ENCODE assay signal across 6 mouse cellular contexts in the genomic region with DNA sequence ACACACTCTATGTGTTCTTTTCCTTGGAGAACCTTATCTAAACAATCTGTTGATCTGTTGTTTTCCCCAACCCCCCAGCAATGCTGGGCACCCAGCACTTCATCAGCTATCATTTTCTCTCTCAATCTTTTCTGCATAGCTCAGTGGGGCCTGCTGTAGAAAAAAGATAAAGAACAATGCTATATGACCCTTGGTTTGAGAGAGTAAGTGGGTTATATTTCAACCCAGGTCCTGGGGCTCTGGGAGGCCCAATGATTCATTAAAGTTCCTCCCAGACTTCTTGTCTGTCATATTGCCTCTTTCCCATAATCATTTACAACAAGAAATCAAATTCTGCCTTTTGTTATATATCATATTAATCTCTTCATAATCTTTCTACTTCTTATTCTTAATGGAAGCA. TPM values are rescaled to one million over a fixed set of nuclear protein-coding genes. Genes with fewer than 3 reads are reported as not detected.
ATAC-seq lines count a peak whose summit lies in the region.
"Not testable (repeated sequence)": the region's sequence is repeated elsewhere in the genome, so short reads cannot be mapped to it uniquely, and the experiment has no call there.
"Had no signal": no experiment of that assay in that cellular context is flagged by ENCODE, and none has a peak within 500 bp of the region (broad histone marks: within the 10 kb centered on the region; RNA-seq: fewer than 3 reads in every experiment).

No protein-coding gene starts in this region.

- H3K36me3 ChIP-seq in intestine, embryonic 15.5 days; intestine, embryonic 16.5 days (ENCODE audit: control insufficient read depth, insufficient read depth, low read length): not testable (repeated sequence)

- not testable (repeated sequence) for H3K4me2 ChIP-seq in intestine, embryonic 15.5 days (replicated peaks); intestine, embryonic 16.5 days (ENCODE audit: low read depth, low read length)

- H3K27me3 ChIP-seq in intestine, embryonic 15.5 days (replicated peaks); intestine, embryonic 16.5 days (replicated peaks; ENCODE audit: control insufficient read depth, insufficient read depth, low read length): not testable (repeated sequence)

- H3K9ac ChIP-seq in intestine, embryonic 15.5 days; intestine, embryonic 16.5 days (ENCODE audit: low read depth, low read length): not testable (repeated sequence)

- H3K9me3 ChIP-seq in intestine, embryonic 15.5 days; intestine, embryonic 16.5 days (ENCODE audit: control insufficient read depth, low read length): not testable (repeated sequence)

- not testable (repeated sequence) for H3K27ac ChIP-seq in intestine, embryonic 15.5 days; intestine, embryonic 16.5 days (ENCODE audit: low read length)

- H3K4me3 ChIP-seq in intestine, embryonic 15.5 days (replicated peaks); intestine, embryonic 16.5 days (ENCODE audit: low read length): not testable (repeated sequence)

- H3K4me1 ChIP-seq in intestine, embryonic 15.5 days (replicated peaks); intestine, embryonic 16.5 days (ENCODE audit: control insufficient read depth, insufficient read depth, low read length): not testable (repeated sequence)

- peak; percentile 90 for ATAC-seq in intestine, embryonic 15.5 days
- ATAC-seq in intestine, embryonic 16.5 days = peak; percentile 88

RNA-seq across cellular contexts. Expression of a gene that starts 1.4 kb away (rescaled TPM):
- 0.36 and 0.40 TPM in 2 replicates for polyA plus RNA-seq in intestine, embryonic 15.5 days (2015; fragmentation: Nextera tagmentation; extraction: Ambion mirVana)
- polyA plus RNA-seq in intestine, embryonic 16.5 days (2015; fragmentation: Nextera tagmentation; extraction: Ambion mirVana) = 0.53 and 0.75 TPM in 2 replicates
- polyA plus RNA-seq: brain, embryonic 14.5 days; C2C12; cerebellum, adult 2 months; Patski had no signal

RNA-seq across cellular contexts. Expression of a gene that starts 59.8 kb away (rescaled TPM):
- polyA plus RNA-seq in intestine, embryonic 15.5 days (2015; fragmentation: Nextera tagmentation; extraction: Ambion mirVana) = 63.2 and 66.0 TPM in 2 replicates
- 93.5 and 105 TPM in 2 replicates for polyA plus RNA-seq in intestine, embryonic 16.5 days (2015; fragmentation: Nextera tagmentation; extraction: Ambion mirVana)
- polyA plus RNA-seq: Patski had no signal
